In genomic region chr8:119978770-119979381, GRCm38 (mm10) we compare ENCODE assay signal across 18 mouse cellular contexts. TPM values are rescaled to one million over a fixed set of nuclear protein-coding genes. Genes with fewer than 3 reads are reported as not detected.
DNase-seq lines count a peak whose midpoint lies in the region; ATAC-seq lines count a peak whose summit lies in the region.
"Had no signal": no experiment of that assay in that cellular context is flagged by ENCODE, and none has a peak within 500 bp of the region (broad histone marks: within the 10 kb centered on the region; RNA-seq: fewer than 3 reads in every experiment).

No protein-coding gene starts in this region.

- no peak overlapping the region for H3K4me2 ChIP-seq in forebrain, embryonic 13.5 days
- no peak overlapping the region for H3K4me2 ChIP-seq in kidney, embryonic 14.5 days (replicated peaks; ENCODE audit: low read depth, low read length)
- H3K4me2 ChIP-seq: heart, embryonic 15.5 days; hindbrain, embryonic 12.5 days; limb, embryonic 12.5 days had no signal

- peaks cover 10% of the 10 kb centered on the region for H3K9me3 ChIP-seq in megakaryocyte, embryonic 14.5 days
- no peaks in the 10 kb centered on the region for H3K9me3 ChIP-seq in forebrain, embryonic 13.5 days (replicated peaks)
- no peaks in the 10 kb centered on the region for H3K9me3 ChIP-seq in kidney, embryonic 14.5 days (ENCODE audit: control insufficient read depth, low read length)
- H3K9me3 ChIP-seq: heart, embryonic 15.5 days; hindbrain, embryonic 12.5 days; limb, embryonic 12.5 days had no signal

- H3K4me3 ChIP-seq in megakaryocyte, embryonic 14.5 days (replicated peaks), result peak overlapping the region; percentile 38
- H3K4me3 ChIP-seq in forebrain, embryonic 13.5 days, result no peak overlapping the region
- no peak overlapping the region for H3K4me3 ChIP-seq in kidney, embryonic 14.5 days (ENCODE audit: low read length)
- H3K4me3 ChIP-seq: erythroblast, embryonic 14.5 days; heart, embryonic 15.5 days; hindbrain, embryonic 12.5 days; limb, embryonic 12.5 days had no signal

- H3K9ac ChIP-seq in forebrain, embryonic 13.5 days, result no peak overlapping the region
- H3K9ac ChIP-seq in kidney, embryonic 14.5 days (ENCODE audit: low read depth, low read length), result no peak overlapping the region
- H3K9ac ChIP-seq: heart, embryonic 15.5 days; hindbrain, embryonic 12.5 days; limb, embryonic 12.5 days; liver, embryonic 14.5 days had no signal

- H3K36me3 ChIP-seq in megakaryocyte, embryonic 14.5 days (replicated peaks; ENCODE audit: low read length), result no peaks in the 10 kb centered on the region
- H3K36me3 ChIP-seq in forebrain, embryonic 13.5 days (ENCODE audit: poor library complexity, severe bottlenecking), result no peaks in the 10 kb centered on the region
- H3K36me3 ChIP-seq in kidney, embryonic 14.5 days (ENCODE audit: control insufficient read depth, insufficient read depth, low read length), result no peaks in the 10 kb centered on the region
- H3K36me3 ChIP-seq: heart, embryonic 15.5 days; hindbrain, embryonic 12.5 days; limb, embryonic 12.5 days had no signal

- peaks cover 63% of the 10 kb centered on the region for H3K27me3 ChIP-seq in megakaryocyte, embryonic 14.5 days (replicated peaks)
- no peaks in the 10 kb centered on the region for H3K27me3 ChIP-seq in forebrain, embryonic 13.5 days
- no peaks in the 10 kb centered on the region for H3K27me3 ChIP-seq in kidney, embryonic 14.5 days (ENCODE audit: control insufficient read depth, insufficient read depth, low read length)
- H3K27me3 ChIP-seq: heart, embryonic 15.5 days; hindbrain, embryonic 12.5 days; limb, embryonic 12.5 days had no signal

- H3K27ac ChIP-seq in forebrain, embryonic 13.5 days, result no peak overlapping the region
- H3K27ac ChIP-seq in kidney, embryonic 14.5 days (ENCODE audit: low read depth, low read length), result no peak overlapping the region
- H3K27ac ChIP-seq: heart, embryonic 15.5 days; hindbrain, embryonic 12.5 days; limb, embryonic 12.5 days; liver, embryonic 14.5 days had no signal

- DNase-seq in cerebellum, adult 11 months, result no peak
- peak; percentile 27 for DNase-seq in cerebellum, adult 9-11 months
- DNase-seq: kidney, postnatal 14 days; spleen, adult 18-20 months had no signal

- 73% methylated on average over 11 of the region's 11 CpGs for WGBS in forebrain, embryonic 13.5 days
- 69% methylated on average over 11 of the region's 11 CpGs for WGBS in kidney, embryonic 14.5 days

- ATAC-seq in cerebellum, adult (ENCODE audit: insufficient number of reproducible peaks, low FRiP score, low TSS enrichment), result 0 out of 2 replicates have a peak, but pooled peaks have one; percentile 15
- ATAC-seq in megakaryocyte, adult 5-6 weeks (ENCODE audit: poor library complexity, severe bottlenecking), result no peak
- peak; percentile 67 for ATAC-seq in megakaryocyte progenitor cell, adult 5-6 weeks (replicated peaks; ENCODE audit: poor library complexity)
- ATAC-seq in forebrain, embryonic 13.5 days, result no peak
- no peak for ATAC-seq in kidney, embryonic 14.5 days (ENCODE audit: low FRiP score, low TSS enrichment)
- ATAC-seq: forebrain, embryonic 16.5 days; intestine, embryonic 16.5 days had no signal

- peaks cover 8% of the 10 kb centered on the region for H3K4me1 ChIP-seq in megakaryocyte, embryonic 14.5 days
- H3K4me1 ChIP-seq in forebrain, embryonic 13.5 days, result no peaks in the 10 kb centered on the region
- no peaks in the 10 kb centered on the region for H3K4me1 ChIP-seq in kidney, embryonic 14.5 days (ENCODE audit: control insufficient read depth, insufficient read depth, low read length)
- H3K4me1 ChIP-seq: heart, embryonic 15.5 days had no signal

RNA-seq across cellular contexts. Expression of gene Crispld2, which starts 13.4 kb away (rescaled TPM):
- 0.83 TPM in 1 of 2 replicates, not detected in the other for polyA plus RNA-seq in megakaryocyte, embryonic 14.5 days (2012; ENCODE audit: insufficient read depth, low replicate concordance)
- total RNA-seq in megakaryocyte, adult 5-6 weeks (2015), result 6.4 and 8.8 TPM in 2 replicates
- total RNA-seq in megakaryocyte, adult 5-6 weeks (2017), result 7.8 and 10.5 TPM in 2 replicates
- total RNA-seq in megakaryocyte progenitor cell, adult 5-6 weeks (2015), result 0.49 and 0.54 TPM in 2 replicates
- 0.51 and 0.92 TPM in 2 replicates for total RNA-seq in megakaryocyte progenitor cell, adult 5-6 weeks (2017)
- 0.72 and 0.90 TPM in 2 replicates for polyA plus RNA-seq in forebrain, embryonic 13.5 days (2015; fragmentation: Nextera tagmentation; extraction: Ambion mirVana)
- 4.9 and 5.2 TPM in 2 replicates for polyA plus RNA-seq in kidney, embryonic 14.5 days (2014; fragmentation: Nextera tagmentation; extraction: Ambion mirVana)
- total RNA-seq: megakaryocyte-erythroid progenitor cell, adult 5-6 weeks had no signal
- polyA plus RNA-seq: erythroblast, embryonic 14.5 days had no signal

Comparison
In these comparisons a context has a peak if more than half of its experiments do, and no peak if none do; other contexts are left out.
1. ATAC-seq: peak in cerebellum, adult (single experiment) and megakaryocyte progenitor cell, adult 5-6 weeks (single experiment); none in megakaryocyte, adult 5-6 weeks (single experiment), forebrain, embryonic 13.5 days (single experiment) and kidney, embryonic 14.5 days (single experiment).